Mouse (Mus musculus): ENCODE data around the gene Gpatch8. TPM values are rescaled to one million over a fixed set of nuclear protein-coding genes. Genes with fewer than 3 reads are reported as not detected.

The Gpatch8 gene
- polyA plus RNA-seq, 1 experiment from 2014 or later: 68.7 TPM

DNA sequence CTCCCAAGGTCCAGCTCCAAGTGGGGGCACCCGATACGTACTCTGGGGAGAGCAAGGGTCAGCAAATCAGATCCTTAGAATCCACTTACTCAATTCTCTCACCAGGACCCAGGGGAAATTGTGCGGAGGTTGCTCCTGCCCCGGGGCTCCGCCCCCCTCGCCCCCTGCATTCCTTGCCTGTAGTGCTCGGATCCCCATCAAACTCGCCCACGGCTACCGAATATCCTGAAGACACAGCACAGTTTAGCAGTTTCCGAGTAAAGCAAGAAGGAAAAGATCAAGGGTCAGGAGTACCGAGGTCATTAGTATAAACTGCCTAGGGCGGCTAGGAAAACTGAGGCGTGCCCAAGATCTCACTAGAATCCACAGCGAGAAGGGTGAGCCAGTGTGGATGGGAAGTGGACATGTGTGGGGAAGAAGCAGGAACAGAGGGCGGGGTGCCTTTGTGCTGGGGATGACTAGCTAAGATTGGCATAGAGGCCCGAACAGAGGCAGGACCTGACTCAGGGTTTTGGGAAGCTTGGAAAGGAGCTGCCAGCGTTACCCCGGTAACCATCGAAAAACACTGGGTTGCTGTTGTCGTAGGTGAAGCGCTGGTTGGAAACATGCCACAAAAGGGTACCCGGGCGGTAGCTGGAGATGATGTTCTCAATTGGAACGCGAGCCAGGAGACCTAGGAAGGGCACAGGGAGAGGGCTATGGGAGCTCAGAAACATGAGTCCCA, 90.3 kb downstream of the Gpatch8 start:
- Histone ChIP-seq H3K36me3 (no peaks in the 10 kb centered on the region), H3K27me3 (no peaks in the 10 kb centered on the region), H3K4me2 (replicated peaks) (peak overlapping the region; percentile 30), H3K27ac (no peak overlapping the region), H3K9ac (no peak overlapping the region), H3K9me3 (no peaks in the 10 kb centered on the region), H3K4me3 (0 out of 2 replicates have a peak overlapping the region, but pooled peaks have one; percentile 4), H3K4me1 (peaks cover 15% of the 10 kb centered on the region)
- WGBS: 6% methylated on average over 26 of the region's 26 CpGs
- ATAC-seq (ENCODE audit: insufficient number of reproducible peaks, insufficient read depth, low FRiP score, low TSS enrichment): no peak

DNA sequence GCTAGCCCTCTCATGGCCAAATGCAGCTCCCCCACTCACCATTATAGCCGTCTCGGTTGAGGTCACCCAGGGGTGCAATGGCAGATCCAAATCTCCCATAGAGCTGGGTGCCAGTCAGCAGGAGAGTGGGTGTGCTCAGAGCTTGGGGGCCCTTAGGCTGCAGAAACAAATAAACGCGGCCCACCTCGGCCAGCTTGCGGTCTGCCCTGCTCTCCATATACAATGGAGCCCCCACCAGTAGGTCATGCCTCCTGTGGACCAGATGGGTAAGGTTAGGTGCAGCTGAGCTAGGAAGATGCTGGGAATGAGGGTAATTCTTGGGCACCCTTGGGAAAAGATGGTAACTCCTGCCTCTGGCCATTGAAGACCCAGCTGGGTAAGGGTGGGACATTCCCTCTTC, 91.3 kb downstream of the Gpatch8 start:
- Histone ChIP-seq H3K27me3 (no peaks in the 10 kb centered on the region), H3K4me3 (no peak overlapping the region), H3K36me3 (no peaks in the 10 kb centered on the region), H3K27ac (no peak overlapping the region), H3K4me2 (replicated peaks) (no peak overlapping the region), H3K9me3 (no peaks in the 10 kb centered on the region), H3K9ac (no peak overlapping the region), H3K4me1 (peaks cover 15% of the 10 kb centered on the region)
- no peak for ATAC-seq (ENCODE audit: insufficient number of reproducible peaks, insufficient read depth, low FRiP score, low TSS enrichment)
- 97% methylated on average over 6 of the region's 6 CpGs for WGBS

DNA sequence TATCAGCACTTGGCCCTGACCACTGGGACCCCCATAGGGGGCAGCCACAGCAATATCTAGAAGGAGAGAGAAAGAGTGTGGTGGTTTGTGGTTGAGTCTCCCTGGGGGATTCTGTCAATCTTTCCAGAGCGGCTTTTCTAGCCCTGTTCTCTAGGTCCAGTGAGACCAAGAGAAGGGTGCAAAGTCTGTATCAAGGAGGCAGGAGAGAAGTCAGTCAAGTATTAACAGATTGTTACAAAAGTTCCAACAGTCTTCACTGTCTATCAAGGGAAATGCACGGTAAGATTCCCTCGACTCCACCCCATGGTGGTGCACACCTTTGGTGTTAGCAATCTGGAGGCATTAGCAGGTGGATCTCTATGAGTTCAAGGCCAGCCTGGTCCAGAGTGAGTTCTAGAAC, 94.4 kb downstream of the Gpatch8 start:
- WGBS: 74% methylated on average over 3 of the region's 3 CpGs
- peaks cover 6% of the 10 kb centered on the region; the same call in 1 of the 2 replicates for H3K4me1 ChIP-seq
- no peaks in the 10 kb centered on the region for H3K36me3 ChIP-seq
- H3K9ac ChIP-seq: no peak overlapping the region
- H3K9me3 ChIP-seq: no peaks in the 10 kb centered on the region
- H3K27ac ChIP-seq: no peak overlapping the region
- H3K4me2 ChIP-seq (replicated peaks): no peak overlapping the region
- ATAC-seq (ENCODE audit: insufficient number of reproducible peaks, insufficient read depth, low FRiP score, low TSS enrichment): no peak
- peaks cover 7% of the 10 kb centered on the region; the same call in 1 of the 2 replicates for H3K27me3 ChIP-seq
- H3K4me3 ChIP-seq: no peak overlapping the region

DNA sequence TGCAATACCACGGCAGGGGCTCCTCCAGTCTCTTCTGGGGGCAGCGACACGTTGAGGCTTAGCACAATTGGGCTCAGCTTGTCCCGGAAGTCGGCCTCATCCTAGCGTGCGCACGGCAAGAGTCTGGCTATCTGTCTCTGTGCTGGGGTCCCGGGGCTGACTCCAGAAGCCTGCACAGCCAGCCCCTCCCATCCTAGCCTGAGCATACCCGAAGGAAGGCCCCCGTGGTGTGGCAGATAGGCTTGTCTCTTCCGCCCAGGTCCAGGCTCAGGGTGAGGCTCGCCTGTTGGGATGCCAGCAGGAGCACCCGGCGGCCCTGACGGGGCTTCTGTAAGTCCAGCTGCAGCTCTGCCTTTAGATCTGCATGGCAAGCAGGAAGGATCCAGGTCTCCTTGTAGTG, 95.7 kb downstream of the Gpatch8 start:
- peaks cover 11% of the 10 kb centered on the region for H3K4me1 ChIP-seq
- no peaks in the 10 kb centered on the region for H3K9me3 ChIP-seq
- no peak overlapping the region for H3K4me3 ChIP-seq
- peak overlapping the region; percentile 1; the same call in 1 of the 2 replicates for H3K9ac ChIP-seq
- no peak for ATAC-seq (ENCODE audit: insufficient number of reproducible peaks, insufficient read depth, low FRiP score, low TSS enrichment)
- H3K36me3 ChIP-seq: no peaks in the 10 kb centered on the region
- WGBS: 58% methylated on average over 16 of the region's 16 CpGs
- peaks cover 10% of the 10 kb centered on the region; the same call in 1 of the 2 replicates for H3K27me3 ChIP-seq
- no peak overlapping the region for H3K4me2 ChIP-seq (replicated peaks)
- no peak overlapping the region for H3K27ac ChIP-seq

DNA sequence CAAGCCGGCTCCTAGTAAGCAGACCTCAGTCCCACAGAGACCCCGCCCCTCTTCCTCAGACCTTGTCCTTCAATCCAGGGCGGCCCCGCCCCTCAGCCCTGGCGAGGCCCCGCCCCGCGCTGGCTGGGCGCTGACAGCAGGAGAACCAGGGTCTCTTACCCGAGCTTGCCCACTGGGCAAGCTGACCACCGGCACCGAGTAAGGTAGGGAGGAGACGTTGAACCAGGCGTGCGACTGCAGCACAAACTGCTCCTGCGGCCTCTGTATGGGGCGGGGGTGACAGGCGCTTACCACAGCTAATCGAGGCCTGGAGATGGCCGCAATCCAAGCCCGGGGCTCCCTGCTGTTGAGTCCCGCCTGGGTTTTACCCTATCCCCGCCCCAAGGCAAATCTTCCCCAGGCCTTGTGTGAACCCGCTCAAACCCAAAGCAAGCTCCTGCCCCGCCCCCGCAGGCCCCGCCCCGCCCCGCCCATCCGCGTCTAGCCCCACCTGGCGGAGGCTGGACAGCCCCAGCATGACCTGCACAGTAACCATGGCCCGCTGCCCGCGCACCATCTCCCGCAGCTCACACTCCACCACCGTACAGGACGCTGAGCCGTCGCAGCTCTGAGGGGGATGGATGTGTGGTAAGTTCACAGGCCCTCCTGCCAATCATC, 100.3 kb downstream of the Gpatch8 start:
- Histone ChIP-seq H3K9ac (peak overlapping the region; percentile 60), H3K9me3 (no peaks in the 10 kb centered on the region), H3K4me3 (peak overlapping the region; percentile 54), H3K4me1 (peaks cover 19% of the 10 kb centered on the region), H3K4me2 (replicated peaks) (peak overlapping the region; percentile 94), H3K36me3 (no peaks in the 10 kb centered on the region), H3K27me3 (peaks cover 27% of the 10 kb centered on the region), H3K27ac (0 out of 2 replicates have a peak overlapping the region, but pooled peaks have one; percentile 65)
- WGBS: under 1% methylated on average over 39 of the region's 40 CpGs
- ATAC-seq (ENCODE audit: insufficient number of reproducible peaks, insufficient read depth, low FRiP score, low TSS enrichment): peak; percentile 74

DNA sequence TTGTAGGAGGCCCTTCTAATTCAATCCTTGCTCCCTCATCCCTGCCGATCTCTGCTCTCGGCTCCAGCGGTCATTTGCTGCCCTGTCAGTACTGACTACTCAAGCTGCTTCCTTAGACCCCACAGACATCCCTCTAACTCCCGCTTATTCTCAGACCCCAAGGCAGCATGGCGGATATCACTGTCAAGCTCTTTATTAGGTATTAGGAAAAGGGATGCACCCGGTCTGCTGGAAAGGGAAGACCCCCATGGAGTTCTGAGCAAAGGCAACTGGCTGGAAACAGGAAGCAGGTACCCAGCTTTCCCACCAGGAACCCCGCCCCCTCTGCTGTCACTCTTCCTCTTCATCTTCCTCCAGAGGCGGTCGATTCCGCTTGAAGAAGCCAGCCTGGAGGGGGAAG, 103.1 kb downstream of the Gpatch8 start:
- peaks cover 35% of the 10 kb centered on the region for H3K27me3 ChIP-seq

DNA sequence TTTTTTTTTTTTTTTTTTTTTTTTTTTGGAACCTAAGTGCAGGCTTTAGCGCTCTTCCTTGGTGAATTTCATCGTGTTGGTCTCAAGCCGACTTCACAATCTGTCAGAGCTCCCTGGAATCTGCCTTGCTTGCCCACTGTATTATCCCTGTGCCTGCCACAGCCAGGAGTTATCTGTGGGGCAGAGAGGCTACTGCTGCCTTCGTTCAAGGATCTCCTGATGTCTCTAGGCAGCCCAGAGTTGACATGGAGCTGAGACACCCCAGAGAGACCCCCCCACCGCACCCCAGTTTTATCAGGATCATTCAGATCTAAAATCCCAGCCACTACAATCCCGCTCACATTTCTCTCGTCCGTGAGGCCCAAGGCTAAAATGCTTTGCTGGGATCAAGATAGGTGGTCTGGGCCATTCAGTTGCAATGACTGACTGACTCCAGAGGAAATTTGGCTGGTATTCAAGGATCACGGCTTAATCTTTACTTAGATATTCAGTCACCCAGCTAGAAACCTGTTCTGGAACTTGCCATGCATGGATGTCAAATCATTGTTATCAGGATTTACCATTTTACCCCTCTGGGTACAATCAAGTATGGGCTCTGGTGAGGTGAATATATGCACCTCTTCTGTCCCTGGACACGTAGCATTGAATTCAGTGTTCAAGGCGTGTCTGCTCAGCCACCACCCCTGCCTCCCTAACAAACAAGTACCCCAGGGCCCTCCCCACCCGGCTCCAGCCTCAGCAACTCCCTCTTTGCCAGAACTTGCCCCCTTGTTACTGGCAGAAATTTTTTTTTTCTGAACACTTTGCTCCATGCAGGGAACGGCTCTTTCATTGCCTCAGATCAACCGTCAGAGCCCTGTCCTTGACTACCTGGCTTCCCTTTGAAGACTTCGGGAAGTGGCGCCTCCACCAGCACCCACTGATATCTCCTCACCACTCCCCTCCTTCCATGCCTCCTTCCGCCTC, 106.9 kb downstream of the Gpatch8 start:
- Histone ChIP-seq H3K9me3 (no peaks in the 10 kb centered on the region), H3K4me2 (replicated peaks) (no peak overlapping the region), H3K9ac (no peak overlapping the region), H3K4me3 (no peak overlapping the region), H3K36me3 (no peaks in the 10 kb centered on the region), H3K4me1 (peaks cover 35% of the 10 kb centered on the region), H3K27me3 (peaks cover 20% of the 10 kb centered on the region), H3K27ac (no peak overlapping the region)
- WGBS: 48% methylated on average over 17 of the region's 17 CpGs
- ATAC-seq (ENCODE audit: insufficient number of reproducible peaks, insufficient read depth, low FRiP score, low TSS enrichment): no peak

More for the DNA sequence above, 103.1 kb downstream of the Gpatch8 start:
- 16% methylated on average over 10 of the region's 10 CpGs for WGBS
- no peak overlapping the region for H3K4me3 ChIP-seq
- H3K27ac ChIP-seq: no peak overlapping the region
- H3K4me2 ChIP-seq (replicated peaks): no peak overlapping the region
- H3K36me3 ChIP-seq: no peaks in the 10 kb centered on the region
- peaks cover 29% of the 10 kb centered on the region for H3K4me1 ChIP-seq
- H3K9ac ChIP-seq: no peak overlapping the region
- no peak for ATAC-seq (ENCODE audit: insufficient number of reproducible peaks, insufficient read depth, low FRiP score, low TSS enrichment)
- H3K9me3 ChIP-seq: no peaks in the 10 kb centered on the region

DNA sequence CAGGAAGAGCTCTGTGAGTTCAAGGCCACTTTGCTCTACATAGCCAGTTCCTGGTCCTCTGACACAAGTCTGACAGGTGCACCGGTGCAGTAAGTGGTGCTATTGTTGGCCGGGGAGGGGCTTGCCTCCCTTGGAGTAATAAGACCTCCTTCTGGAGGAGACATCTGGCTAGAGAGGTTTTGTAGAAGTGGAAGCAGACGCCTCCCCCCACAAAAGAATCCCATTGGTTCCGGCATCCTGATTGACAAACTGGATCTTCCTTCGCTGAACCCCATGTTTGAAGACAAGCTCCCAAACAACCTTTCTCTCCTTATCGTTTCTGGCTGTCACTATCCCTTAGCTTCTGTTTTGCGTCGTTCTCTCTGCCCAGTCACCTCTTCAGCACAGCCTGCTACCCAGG, 107.9 kb downstream of the Gpatch8 start:
- Histone ChIP-seq H3K27ac (no peak overlapping the region), H3K4me1 (peaks cover 35% of the 10 kb centered on the region), H3K4me3 (no peak overlapping the region), H3K4me2 (replicated peaks) (0 out of 2 replicates have a peak overlapping the region, but pooled peaks have one; percentile 91), H3K36me3 (peaks cover 6% of the 10 kb centered on the region; the same call in 1 of the 2 replicates), H3K9ac (no peak overlapping the region), H3K27me3 (peaks cover 18% of the 10 kb centered on the region), H3K9me3 (no peaks in the 10 kb centered on the region)
- no peak for ATAC-seq (ENCODE audit: insufficient number of reproducible peaks, insufficient read depth, low FRiP score, low TSS enrichment)
- WGBS: 16% methylated on average over 8 of the region's 8 CpGs

DNA sequence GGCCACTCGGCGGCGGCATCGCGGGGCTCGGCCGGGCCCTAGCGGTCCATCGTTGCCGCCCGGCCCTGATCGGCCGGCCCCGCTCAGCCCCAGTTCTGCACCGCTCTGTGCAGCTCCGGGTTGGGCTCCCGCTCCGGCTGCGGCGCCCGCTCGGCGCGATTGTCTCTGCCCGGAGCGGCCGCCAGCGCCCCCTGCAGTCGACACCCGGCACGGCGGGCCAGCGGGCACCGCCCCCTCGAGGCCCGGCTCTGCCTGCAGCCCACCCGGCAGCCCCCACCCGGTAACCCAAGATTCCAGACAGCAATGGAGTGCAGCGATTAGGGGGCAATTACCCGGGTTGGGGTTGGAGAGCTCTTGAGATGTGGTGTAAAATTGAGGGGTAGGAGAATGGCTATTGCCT, 108.7 kb downstream of the Gpatch8 start, which contains the start of gene Fam171a2:
Fam171a2 (minus strand) TSS at position 186 of the 400 bp plus-strand sequence.
- peak; percentile 73 for ATAC-seq (ENCODE audit: insufficient number of reproducible peaks, insufficient read depth, low FRiP score, low TSS enrichment)
- WGBS: under 1% methylated on average over 29 of the region's 40 CpGs
- H3K9me3 ChIP-seq: no peaks in the 10 kb centered on the region
- peaks cover 35% of the 10 kb centered on the region for H3K4me1 ChIP-seq
- H3K4me2 ChIP-seq (replicated peaks): peak within 1 kb of the TSS; percentile 91
- H3K36me3 ChIP-seq: peaks cover 12% of the 10 kb centered on the region
- peak within 1 kb of the TSS; percentile 79 for H3K4me3 ChIP-seq
- H3K9ac ChIP-seq: peak within 1 kb of the TSS; percentile 99
- peaks cover 10% of the 10 kb centered on the region for H3K27me3 ChIP-seq
- H3K27ac ChIP-seq: peak within 1 kb of the TSS; percentile 97

DNA sequence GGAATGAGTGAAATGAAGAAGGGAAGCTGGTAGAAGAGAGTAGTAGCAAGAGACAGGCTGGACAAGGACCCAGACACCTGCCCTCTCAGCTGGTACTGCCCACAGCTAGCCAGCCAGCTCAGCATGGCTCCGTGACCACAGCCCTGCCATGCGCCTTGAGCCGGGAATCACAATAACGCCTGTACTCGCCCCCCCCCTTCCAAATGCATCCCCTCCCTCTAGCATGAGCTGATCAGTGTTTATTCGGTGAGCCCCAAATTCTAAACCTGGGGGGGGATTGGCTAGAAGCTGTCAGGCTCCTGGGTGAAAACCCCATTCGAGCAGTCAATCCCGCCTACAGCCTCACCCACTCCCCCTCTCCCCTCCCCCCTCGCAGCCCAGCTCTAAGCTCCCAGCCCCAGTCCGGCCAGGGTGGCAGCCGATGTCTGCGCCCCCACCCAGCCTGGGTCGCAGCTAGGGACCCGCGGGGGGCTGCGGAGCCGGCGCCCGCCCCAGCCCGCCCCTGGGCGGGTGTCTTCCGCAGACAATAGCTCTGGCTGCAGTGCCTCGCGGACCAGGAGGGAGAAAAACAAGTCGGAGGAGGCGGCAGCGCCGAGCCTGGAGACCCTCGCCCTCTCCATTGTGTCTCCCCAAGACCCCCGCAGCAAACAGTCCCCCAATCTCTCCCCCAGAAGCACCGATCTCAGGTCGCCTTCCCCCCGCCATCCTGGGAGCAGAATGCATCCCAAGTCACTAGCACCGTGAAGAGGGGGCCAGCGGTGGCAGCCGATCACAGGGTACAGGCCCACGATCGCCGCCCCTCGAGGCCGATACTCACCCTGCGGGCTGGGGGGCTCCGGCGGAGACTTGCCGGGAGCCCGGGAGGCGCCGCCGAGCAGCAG, 109.4 kb downstream of the Gpatch8 start:
- Histone ChIP-seq H3K4me2 (replicated peaks) (peak overlapping the region; percentile 91), H3K27me3 (peaks cover 10% of the 10 kb centered on the region), H3K9me3 (no peaks in the 10 kb centered on the region), H3K4me3 (peak overlapping the region; percentile 79), H3K36me3 (peaks cover 17% of the 10 kb centered on the region), H3K27ac (peak overlapping the region; percentile 97), H3K4me1 (peaks cover 35% of the 10 kb centered on the region), H3K9ac (peak overlapping the region; percentile 99)
- WGBS: under 1% methylated on average over 41 of the region's 49 CpGs
- ATAC-seq (ENCODE audit: insufficient number of reproducible peaks, insufficient read depth, low FRiP score, low TSS enrichment): peak; percentile 56

Measured in embryonic facial prominence, embryonic 12.5 days (tissue).